Mouse (Mus musculus) cortical plate, adult 2 months (tissue): Measurements from ENCODE around the gene AI837181.

Source experiments
- CTCF ChIP-seq: fragments of 200-500 bp; IDR thresholded peaks from 2 replicates; pipeline ENCODE4 v1.5.1; 2011; ENCODE audit warnings: mild to moderate bottlenecking, control low read depth, low read length; ENCODE audit not compliant: insufficient read depth; ENCODE audit errors: extremely low read depth
- POLR2A ChIP-seq: fragments of 200-500 bp; IDR thresholded peaks from 2 replicates; pipeline ENCODE4 v1.6.1; 2011; ENCODE audit warnings: mild to moderate bottlenecking, low read length, control low read depth; ENCODE audit not compliant: insufficient read depth; ENCODE audit errors: extremely low read depth

- TF ChIP-seq CTCF (peak; percentile 75), POLR2A (no peak)
Measured at GRCm38 (mm10) chr19:5463791-5464562, 39.0 kb downstream of the AI837181 start.
